Mouse (Mus musculus) heart, adult 18-20 months (tissue): ENCODE data around the gene Adamts17. TPM values are rescaled to one million over a fixed set of nuclear protein-coding genes. Genes with fewer than 3 reads are reported as not detected.
A peak's percentile ranks its signal among the peaks of the same experiment; 100 is the strongest.

Source experiments
- DNase-seq, 2 experiments: peaks; one replicate each; pipeline ENCODE4 v3.0.0; 2021 to 2022; ENCODE audit warnings: mixed read lengths in 1 of 2
- total RNA-seq, 2 experiments: library from RNA; stranded (reverse); gene quantifications; 2 replicates each; pipeline ENCODE4 v1.2.3; 2021

The Adamts17 gene
- total RNA-seq, 2 experiments from 2014 or later, result 0.94 to 1.3 TPM

DNA sequence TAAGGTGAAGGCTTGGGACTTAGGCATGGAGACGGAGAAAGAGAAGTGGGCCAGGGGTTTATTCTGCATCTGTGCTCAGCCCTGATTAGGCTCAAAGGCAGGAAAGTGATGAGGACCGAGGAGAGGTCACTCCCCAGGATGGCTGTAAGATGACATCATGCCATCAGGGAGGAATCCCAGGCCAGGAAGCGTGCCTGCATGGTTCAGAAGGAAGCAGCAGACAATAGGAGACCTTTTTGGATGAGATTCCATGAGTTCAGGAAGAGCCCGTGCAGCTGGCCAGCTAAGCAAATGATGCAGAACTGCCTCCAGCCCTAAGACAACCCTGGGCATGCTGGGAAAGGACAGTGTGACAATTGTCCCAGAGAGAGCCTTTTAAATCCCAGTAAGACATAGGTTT is 93.7 kb downstream of the Adamts17 start:
- DNase-seq, result peak in 1 of 2 experiments; percentile 73

DNA sequence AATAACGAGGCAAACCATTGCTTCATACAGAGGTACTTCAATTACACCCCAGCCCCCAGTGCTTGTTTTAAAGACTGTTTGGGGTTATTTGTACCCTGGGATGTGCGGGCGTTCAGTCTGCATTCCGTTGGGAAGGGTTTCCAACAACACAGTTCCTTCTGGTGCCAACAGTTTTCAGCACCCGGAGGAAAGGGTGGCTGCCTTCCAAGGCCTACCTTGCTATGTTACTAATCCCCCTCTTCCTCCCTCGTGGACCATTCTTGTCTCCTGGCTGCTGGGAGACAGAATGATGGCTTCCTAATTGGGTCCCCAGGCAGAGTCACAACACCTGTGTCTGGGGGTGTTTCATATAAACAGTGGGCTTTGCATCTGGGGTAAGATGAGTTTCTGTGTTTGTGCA is 94.5 kb downstream of the Adamts17 start:
- DNase-seq, result peak; percentile 38 to 48

- no peak for DNase-seq
Observed at GRCm38 (mm10) chr7:66935041-66935440, 95.5 kb downstream of the Adamts17 start.

GRCm38 (mm10) chr7:66936042-66936755 is 96.7 kb downstream of the Adamts17 start:
- peak in 1 of 2 experiments; percentile 31 for DNase-seq

GRCm38 (mm10) chr7:66936911-66937310 is 97.4 kb downstream of the Adamts17 start:
- DNase-seq, result no peak

DNA sequence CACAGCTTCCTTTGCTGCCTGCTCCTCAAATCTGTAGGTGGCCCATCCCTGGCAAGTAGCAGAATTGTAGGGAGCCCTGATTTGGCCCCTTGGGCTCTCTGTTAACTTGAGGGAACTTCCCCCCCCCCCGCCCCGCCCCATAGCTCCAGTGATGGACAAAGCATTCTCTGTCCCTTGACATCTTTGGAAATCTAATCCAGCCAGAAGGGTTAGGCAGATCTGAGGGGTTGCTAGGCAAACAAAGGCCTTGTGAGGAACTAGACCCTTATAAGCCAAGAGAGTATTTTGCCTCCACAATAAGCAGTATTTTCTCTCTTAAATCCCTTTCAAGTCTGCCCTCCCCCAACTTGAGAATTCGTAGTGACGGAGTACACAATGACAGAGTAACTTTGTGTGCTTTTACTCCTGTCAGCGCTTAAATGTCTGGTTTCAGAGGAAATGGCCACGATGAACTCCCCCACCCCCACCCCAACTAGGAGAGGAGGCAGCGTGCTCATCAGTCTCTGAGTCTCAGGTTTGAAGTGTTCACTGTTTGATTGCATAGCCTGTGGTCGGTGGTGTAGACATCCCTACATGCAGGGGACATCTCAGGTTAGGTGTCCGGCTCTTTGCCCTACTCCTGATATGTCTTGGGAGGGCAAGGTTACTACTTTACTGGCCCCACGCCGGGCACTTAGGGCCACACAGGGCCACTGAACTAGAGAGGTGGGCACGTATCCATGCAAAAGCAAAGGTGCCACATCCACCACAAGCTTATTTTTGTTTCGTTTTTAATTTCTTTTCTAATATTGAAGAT is 99.7 kb downstream of the Adamts17 start:
- no peak for DNase-seq

GRCm38 (mm10) chr7:66940761-66941160 is 101.2 kb downstream of the Adamts17 start:
- peak in 1 of 2 experiments; percentile 7 for DNase-seq

- DNase-seq, result no peak
Observed at GRCm38 (mm10) chr7:66949006-66949405, 109.5 kb downstream of the Adamts17 start.

- DNase-seq, result no peak
Observed at GRCm38 (mm10) chr7:66952921-66953320, 113.4 kb downstream of the Adamts17 start.

DNA sequence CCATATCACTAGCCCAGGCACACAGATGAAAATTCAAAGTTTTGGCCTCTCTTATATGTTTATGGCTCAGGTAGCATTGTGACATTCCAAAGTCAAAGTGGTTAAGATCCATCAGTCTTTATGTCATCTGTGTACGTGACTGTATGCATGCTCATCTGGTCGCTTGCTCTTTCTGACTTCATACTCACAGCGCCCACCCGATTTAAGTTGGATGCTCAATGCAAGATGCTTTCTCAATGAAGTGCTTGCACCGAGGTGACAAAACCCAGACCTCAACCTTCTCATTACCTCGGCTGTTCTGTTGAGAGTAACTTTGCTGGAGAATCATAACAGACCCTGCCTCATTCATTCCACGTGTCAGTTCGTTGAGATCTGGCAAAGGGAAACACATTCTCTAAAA is 114.5 kb downstream of the Adamts17 start:
- DNase-seq, result no peak

GRCm38 (mm10) chr7:66954723-66955122 is 115.2 kb downstream of the Adamts17 start:
- DNase-seq, result no peak

DNA sequence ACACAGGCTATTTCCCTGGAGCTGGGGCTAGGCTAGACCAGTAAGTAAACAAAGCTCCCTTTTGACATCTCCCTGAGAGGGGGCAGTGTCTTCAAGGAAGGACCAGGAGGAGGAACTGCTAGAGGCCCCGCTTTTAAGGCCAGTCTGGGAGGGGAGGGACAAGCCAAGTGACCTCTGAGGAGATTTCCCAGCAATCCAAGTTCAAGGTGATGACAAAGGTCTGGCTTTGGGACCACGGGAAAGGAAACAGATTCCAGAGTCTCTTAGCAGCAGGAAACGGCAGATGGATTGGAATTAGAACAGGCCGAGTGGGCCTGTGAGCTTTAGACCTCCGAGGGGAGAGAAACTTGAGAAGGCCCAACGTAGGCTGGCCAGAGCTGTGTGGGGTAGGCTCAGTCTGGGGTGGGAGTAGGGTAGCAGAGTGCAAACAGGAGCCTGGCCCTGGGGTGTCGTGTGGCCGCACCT is 116.0 kb downstream of the Adamts17 start:
- DNase-seq, result peak; percentile 60 to 81

- peak; percentile 67 to 75 for DNase-seq
Observed at GRCm38 (mm10) chr7:66955978-66956377, 116.4 kb downstream of the Adamts17 start.

GRCm38 (mm10) chr7:66957764-66958163 is 118.2 kb downstream of the Adamts17 start:
- DNase-seq, result no peak

DNA sequence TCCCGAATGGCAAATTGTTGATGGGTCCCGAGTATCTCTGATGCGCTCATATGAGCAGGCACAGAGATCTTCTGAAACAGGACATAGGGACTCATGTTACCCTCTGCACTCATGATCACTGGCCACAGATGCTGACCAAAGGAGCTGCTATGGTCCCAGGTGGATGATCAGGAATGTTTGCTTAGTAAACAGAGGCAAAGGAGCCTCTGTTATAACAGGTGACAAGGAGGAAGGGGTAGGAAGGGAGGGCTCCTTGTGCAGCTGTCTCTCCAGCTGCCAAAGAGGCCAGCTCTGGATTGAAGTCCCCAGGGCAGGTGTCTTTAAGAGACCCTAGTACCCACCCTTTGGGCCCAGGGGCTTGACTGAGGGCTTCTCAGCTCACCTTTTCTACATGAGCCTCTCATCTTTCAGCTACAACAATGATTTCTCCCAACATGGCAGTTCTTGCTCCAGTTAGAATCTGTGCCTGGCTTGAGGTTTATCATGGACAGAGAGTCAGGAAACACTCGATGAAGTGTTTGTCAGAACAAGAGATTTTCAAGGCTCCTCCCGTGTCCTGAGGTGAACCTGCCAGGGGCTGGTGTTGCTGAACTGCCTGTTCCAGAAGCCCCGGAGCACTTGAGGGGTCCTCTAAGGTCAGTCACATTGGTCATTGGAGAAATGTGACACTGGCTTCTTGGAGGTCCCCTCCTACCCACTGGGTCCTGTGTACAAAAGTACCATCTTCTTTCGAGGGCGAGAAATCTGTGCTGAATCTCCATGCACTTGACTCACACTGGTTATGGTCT is 120.9 kb downstream of the Adamts17 start:
- no peak for DNase-seq

DNA sequence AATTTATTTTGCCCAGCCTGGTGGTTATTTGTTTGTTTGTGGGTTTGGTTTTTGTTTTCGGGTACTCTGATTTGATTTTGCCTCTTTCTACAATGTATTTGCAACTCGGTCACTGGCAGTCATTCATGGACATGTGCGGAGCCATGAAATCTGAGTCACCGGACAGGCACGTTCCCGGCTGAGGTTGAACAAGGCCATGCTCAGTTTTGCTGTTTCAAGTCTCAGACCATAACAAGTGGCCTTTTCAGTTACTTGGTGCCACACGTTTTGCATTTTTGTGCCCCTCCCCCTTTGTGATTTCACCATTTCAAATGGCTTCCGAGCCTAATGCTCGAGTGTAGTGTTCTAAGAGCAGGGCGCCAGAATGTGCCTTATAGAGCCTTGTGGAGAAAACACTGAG is 123.2 kb downstream of the Adamts17 start:
- DNase-seq, result peak; percentile 31 to 39

- DNase-seq, result no peak
Observed at GRCm38 (mm10) chr7:66963541-66963940, 124.0 kb downstream of the Adamts17 start.

DNA sequence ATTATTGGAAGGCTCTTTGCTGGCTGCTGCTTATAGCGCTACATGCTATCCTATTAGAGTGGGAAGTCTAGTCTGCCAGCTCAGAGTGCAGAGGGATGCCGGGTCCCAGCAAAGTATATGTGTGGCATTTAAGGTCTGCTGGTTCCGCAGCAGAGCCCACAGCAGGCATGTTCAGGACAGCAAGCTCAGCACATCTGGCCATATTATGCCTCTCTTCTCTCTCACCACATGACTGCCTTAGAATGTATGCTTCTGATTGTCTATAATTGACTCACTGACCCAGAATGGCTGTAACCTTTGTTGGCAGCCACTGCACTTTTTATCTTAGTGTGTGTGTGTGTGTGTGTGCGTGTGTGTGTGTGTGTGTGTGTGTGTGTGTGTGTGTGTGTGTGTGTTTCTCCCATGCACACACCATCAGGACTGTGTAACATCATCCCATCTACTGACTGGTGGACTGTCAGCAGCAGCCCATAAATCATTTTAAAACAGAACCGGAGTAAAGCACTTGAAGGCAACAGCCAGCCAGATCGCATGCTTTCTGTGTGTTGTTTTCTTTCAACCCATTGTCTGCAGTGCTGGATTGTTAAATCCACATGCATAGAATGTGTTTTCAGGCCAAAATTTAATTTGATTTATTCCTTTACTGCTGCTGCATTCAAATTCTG is 127.1 kb downstream of the Adamts17 start:
- DNase-seq, result no peak

- no peak for DNase-seq
Observed at GRCm38 (mm10) chr7:66967206-66967919, 127.8 kb downstream of the Adamts17 start.

GRCm38 (mm10) chr7:66968661-66969060 is 129.1 kb downstream of the Adamts17 start:
- DNase-seq, result peak in 1 of 2 experiments; percentile 22

DNA sequence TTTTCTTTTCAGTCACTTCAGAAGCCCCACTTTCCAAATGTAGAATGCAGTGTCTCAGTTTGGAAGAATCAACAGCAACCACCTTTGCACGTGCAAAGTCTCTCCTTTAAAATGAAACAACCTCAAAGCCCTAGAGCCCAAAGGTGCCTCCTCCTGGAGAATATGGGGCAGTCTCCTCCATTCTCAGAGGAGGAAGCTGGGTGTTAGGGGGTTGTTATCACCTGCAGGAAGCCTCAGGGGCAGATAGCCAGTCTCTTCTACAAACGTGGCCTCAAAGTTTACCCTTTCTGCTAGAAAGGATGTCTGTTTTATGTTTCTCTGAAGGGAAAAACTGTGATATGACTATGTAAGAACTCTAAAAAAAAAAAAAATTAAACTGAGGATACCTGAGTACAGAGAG is 129.7 kb downstream of the Adamts17 start:
- no peak for DNase-seq
